8 mouse cellular contexts compared by ENCODE assay signal in the genomic region with DNA sequence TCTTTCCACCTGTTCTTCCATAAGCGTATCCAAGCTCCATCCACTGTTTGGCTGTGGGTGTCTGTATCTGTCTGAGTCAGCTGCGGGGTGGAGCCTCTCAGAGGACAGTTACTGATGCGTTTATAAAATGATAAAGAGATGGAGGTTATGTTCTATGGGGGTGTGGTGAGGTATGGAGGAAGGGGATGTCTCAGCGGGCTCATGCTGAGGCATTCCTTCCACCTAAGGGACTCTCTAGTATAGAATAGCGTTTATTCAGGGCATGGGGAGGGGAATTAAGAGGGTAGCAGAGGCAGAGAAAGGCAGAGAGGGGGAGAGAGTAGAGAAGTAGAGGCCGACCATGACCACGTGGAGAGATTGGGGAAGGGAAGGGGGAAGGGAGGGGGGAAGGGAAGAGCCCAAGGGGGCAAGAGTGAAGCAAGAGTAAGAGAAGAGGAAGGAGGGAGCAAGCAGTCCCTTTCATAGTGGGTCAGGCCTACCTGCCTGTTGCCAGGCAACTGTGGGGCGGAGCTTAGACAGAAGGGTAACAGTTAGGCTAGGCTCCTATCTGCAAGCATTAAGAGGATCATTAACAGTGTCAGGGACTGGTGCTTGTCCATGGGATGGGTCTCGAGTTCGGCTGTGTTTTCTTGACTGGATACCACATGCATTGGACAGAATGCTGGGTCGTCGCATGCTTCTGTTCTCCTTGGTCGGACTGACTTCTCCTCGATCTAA.
A peak's percentile ranks its signal among the peaks of the same experiment; 100 is the strongest.
DNase-seq lines count a peak whose midpoint lies in the region; ATAC-seq and TF ChIP-seq lines count a peak whose summit lies in the region.

No protein-coding gene starts in this region.

- peaks cover 10% of the 10 kb centered on the region for H3K4me1 ChIP-seq in hindbrain, embryonic 13.5 days (replicated peaks)
- H3K4me1 ChIP-seq in midbrain, embryonic 11.5 days (ENCODE audit: control insufficient read depth, insufficient read depth, low read length): peaks cover 3% of the 10 kb centered on the region; the same call in 1 of the 2 replicates

- peaks cover 4% of the 10 kb centered on the region; the same call in 1 of the 2 replicates for H3K36me3 ChIP-seq in hindbrain, embryonic 13.5 days
- no peaks in the 10 kb centered on the region for H3K36me3 ChIP-seq in midbrain, embryonic 11.5 days (ENCODE audit: control insufficient read depth, insufficient read depth, low read length)

- no peak for ATAC-seq in hindbrain, embryonic 13.5 days (ENCODE audit: low FRiP score)
- ATAC-seq in midbrain, embryonic 11.5 days (ENCODE audit: low FRiP score): peak; percentile 24; the same call in 1 of the 2 replicates

- no peaks in the 10 kb centered on the region for H3K27me3 ChIP-seq in hindbrain, embryonic 13.5 days
- H3K27me3 ChIP-seq in midbrain, embryonic 11.5 days (ENCODE audit: control insufficient read depth, insufficient read depth, low read length): no peaks in the 10 kb centered on the region

- peaks cover 7% of the 10 kb centered on the region; the same call in 1 of the 2 replicates for H3K9me3 ChIP-seq in hindbrain, embryonic 13.5 days
- H3K9me3 ChIP-seq in midbrain, embryonic 11.5 days (ENCODE audit: control insufficient read depth, low read length): no peaks in the 10 kb centered on the region; the same call in 1 of the 2 replicates

- TF ChIP-seq POLR2A in brain, embryonic 14.5 days (IDR thresholded peaks at IDR 0.05; ENCODE audit: borderline replicate concordance, extremely low read depth, insufficient read depth, insufficient read length, poor library complexity, severe bottlenecking): no peak

- 36% methylated on average over 14 of the region's 14 CpGs for WGBS in hindbrain, embryonic 13.5 days
- 35% methylated on average over 14 of the region's 14 CpGs for WGBS in midbrain, embryonic 11.5 days

- peak overlapping the region; percentile 26 for H3K4me3 ChIP-seq in gastrocnemius, adult 2 months
- H3K4me3 ChIP-seq in hindbrain, embryonic 13.5 days: peak overlapping the region; percentile 22
- H3K4me3 ChIP-seq in midbrain, embryonic 11.5 days (ENCODE audit: low read depth, low read length): 0 out of 2 replicates have a peak overlapping the region, but pooled peaks have one; percentile 15

- no peak overlapping the region for H3K9ac ChIP-seq in hindbrain, embryonic 13.5 days
- no peak overlapping the region for H3K9ac ChIP-seq in midbrain, embryonic 11.5 days (ENCODE audit: low read length)

- TF ChIP-seq CTCF in gastrocnemius, adult 2 months (IDR thresholded peaks at IDR 0.05): no peak
- TF ChIP-seq CTCF in brain, embryonic 14.5 days (IDR thresholded peaks at IDR 0.05; ENCODE audit: borderline replicate concordance, extremely low read depth, insufficient read depth, insufficient read length): no peak

- intact Hi-C loops in gastrocnemius, adult 2 months (cut with DNase I): no loop called here
- intact Hi-C loops in gastrocnemius, postnatal 36 days (cut with DNase I): no loop called here

- DNase-seq in gastrocnemius, adult 2 months: no peak
- DNase-seq in gastrocnemius, postnatal 36 days: no peak
- DNase-seq in brain, embryonic 14.5 days (ENCODE audit: low read depth): peak; percentile 55
- DNase-seq in midbrain, embryonic 11.5 days (ENCODE audit: low spot score, missing footprints): no peak
- no peak for DNase-seq in thymus, postnatal 4 days
- no peak for DNase-seq in cerebellum, adult 9-11 months
- no peak for DNase-seq in gastrocnemius, adult 8-10 months (ENCODE audit: low spot score in 2 of 2)

- 0 out of 2 replicates have a peak overlapping the region, but pooled peaks have one; percentile 24 for H3K27ac ChIP-seq in gastrocnemius, adult 2 months
- no peak overlapping the region for H3K27ac ChIP-seq in hindbrain, embryonic 13.5 days
- no peak overlapping the region for H3K27ac ChIP-seq in midbrain, embryonic 11.5 days (ENCODE audit: low read depth, low read length)

- peak overlapping the region; percentile 50 for H3K4me2 ChIP-seq in hindbrain, embryonic 13.5 days
- H3K4me2 ChIP-seq in midbrain, embryonic 11.5 days: peak overlapping the region; percentile 44
